Mouse (Mus musculus): Measurements from ENCODE around the gene Pmis2. TPM values are rescaled to one million over a fixed set of nuclear protein-coding genes. Genes with fewer than 3 reads are reported as not detected.

Gene Pmis2
- not detected in 2 replicates for polyA plus RNA-seq (2012; rRNA removed)

GRCm38 (mm10) chr7:30671480-30671879 lies at the start of gene Pmis2:
Gene Pmis2 (minus strand): TSS chr7:30671605.

GRCm38 (mm10) chr7:30711942-30712341 lies 40.5 kb upstream of the Pmis2 start, which contains the start of gene Atp4a:
Gene Atp4a (plus strand): TSS chr7:30712209.

GRCm38 (mm10) chr7:30698589-30698988 lies 27.2 kb upstream of the Pmis2 start, which contains the start of gene 2200002J24Rik:
Gene 2200002J24Rik (plus strand): TSS chr7:30698926.

GRCm38 (mm10) chr7:30664529-30665200 lies 6.7 kb downstream of the Pmis2 start, which contains the start of gene Haus5:
Gene Haus5 (minus strand): TSS chr7:30664994.

GRCm38 (mm10) chr7:30649591-30650540 lies 21.5 kb downstream of the Pmis2 start, which contains the start of gene Rbm42:
Gene Rbm42 (minus strand): TSS chr7:30650317.

GRCm38 (mm10) chr7:30635752-30636151 lies 35.7 kb downstream of the Pmis2 start, which contains the start of gene Etv2:
Gene Etv2 (minus strand): TSS chr7:30635852.

GRCm38 (mm10) chr7:30625530-30626384 lies 45.6 kb downstream of the Pmis2 start, which contains the start of gene Cox6b1:
Gene Cox6b1 (minus strand): TSS chr7:30626151.

Other genes starting within 250 kb of the Pmis2 start
- 7.8 and 8.1 TPM in 2 replicates for gene Nfkbid, start 249.9 kb downstream of the Pmis2 start, polyA plus RNA-seq (2012; rRNA removed)
- 49.6 and 52.2 TPM in 2 replicates for gene Aplp1, start 226.1 kb downstream of the Pmis2 start, polyA plus RNA-seq (2012; rRNA removed)
- gene Kirrel2, start 213.9 kb downstream of the Pmis2 start, polyA plus RNA-seq (2012; rRNA removed): 0.35 and 0.52 TPM in 2 replicates
- 0.03 and 0.80 TPM in 2 replicates for gene Nphs1, start 213.3 kb downstream of the Pmis2 start, polyA plus RNA-seq (2012; rRNA removed)
- gene Prodh2, start 178.0 kb downstream of the Pmis2 start, polyA plus RNA-seq (2012; rRNA removed): not detected in 2 replicates
- gene Arhgap33, start 136.5 kb downstream of the Pmis2 start, polyA plus RNA-seq (2012; rRNA removed): 17.3 and 18.3 TPM in 2 replicates
- 80.2 and 99.4 TPM in 2 replicates for gene Hspb6, start 119.4 kb downstream of the Pmis2 start, polyA plus RNA-seq (2012; rRNA removed)
- gene Proser3, start 119.3 kb downstream of the Pmis2 start, polyA plus RNA-seq (2012; rRNA removed): 8.5 TPM in 2 replicates
- gene Lin37, start 111.8 kb downstream of the Pmis2 start, polyA plus RNA-seq (2012; rRNA removed): 32.0 and 32.4 TPM in 2 replicates
- 40.8 and 56.2 TPM in 2 replicates for gene U2af1l4, start 108.3 kb downstream of the Pmis2 start, polyA plus RNA-seq (2012; rRNA removed)
- 1.2 and 1.4 TPM in 2 replicates for gene Gm49396, start 108.3 kb downstream of the Pmis2 start, polyA plus RNA-seq (2012; rRNA removed)
- 109 and 156 TPM in 2 replicates for gene Psenen, start 108.0 kb downstream of the Pmis2 start, polyA plus RNA-seq (2012; rRNA removed)
- gene Igflr1, start 106.2 kb downstream of the Pmis2 start, polyA plus RNA-seq (2012; rRNA removed): 7.7 and 8.8 TPM in 2 replicates
- gene Kmt2b, start 82.9 kb downstream of the Pmis2 start, polyA plus RNA-seq (2012; rRNA removed): 46.0 and 47.1 TPM in 2 replicates
- 5.3 and 6.6 TPM in 2 replicates for gene Zbtb32, start 72.7 kb downstream of the Pmis2 start, polyA plus RNA-seq (2012; rRNA removed)
- 24.9 and 37.7 TPM in 2 replicates for gene Upk1a, start 58.8 kb downstream of the Pmis2 start, polyA plus RNA-seq (2012; rRNA removed)
- gene Cox6b1, start 45.5 kb downstream of the Pmis2 start, polyA plus RNA-seq (2012; rRNA removed): 423 and 473 TPM in 2 replicates
- not detected in 2 replicates for gene Etv2, start 35.8 kb downstream of the Pmis2 start, polyA plus RNA-seq (2012; rRNA removed)
- 82.7 and 93.1 TPM in 2 replicates for gene Rbm42, start 21.3 kb downstream of the Pmis2 start, polyA plus RNA-seq (2012; rRNA removed)
- gene Haus5, start 6.6 kb downstream of the Pmis2 start, polyA plus RNA-seq (2012; rRNA removed): 7.2 and 8.7 TPM in 2 replicates
- 0.91 and 1.2 TPM in 2 replicates for gene 2200002J24Rik, start 27.3 kb upstream of the Pmis2 start, polyA plus RNA-seq (2012; rRNA removed)
- 0.51 and 0.90 TPM in 2 replicates for gene Atp4a, start 40.6 kb upstream of the Pmis2 start, polyA plus RNA-seq (2012; rRNA removed)
- gene Tmem147, start 57.9 kb upstream of the Pmis2 start, polyA plus RNA-seq (2012; rRNA removed): 158 and 172 TPM in 2 replicates
- gene Gapdhs, start 72.1 kb upstream of the Pmis2 start, polyA plus RNA-seq (2012; rRNA removed): not detected in 2 replicates
- 1.2 and 1.8 TPM in 2 replicates for gene Sbsn, start 79.9 kb upstream of the Pmis2 start, polyA plus RNA-seq (2012; rRNA removed)
- 3.6 and 5.1 TPM in 2 replicates for gene Dmkn, start 92.2 kb upstream of the Pmis2 start, polyA plus RNA-seq (2012; rRNA removed)
- gene Krtdap, start 116.3 kb upstream of the Pmis2 start, polyA plus RNA-seq (2012; rRNA removed): not detected in 2 replicates
- gene Ffar2, start 152.2 kb upstream of the Pmis2 start, polyA plus RNA-seq (2012; rRNA removed): 65.9 and 69.4 TPM in 2 replicates
- gene Ffar3, start 184.6 kb upstream of the Pmis2 start, polyA plus RNA-seq (2012; rRNA removed): 1.6 and 3.7 TPM in 2 replicates
- 0.62 and 0.66 TPM in 2 replicates for gene Ffar1, start 190.0 kb upstream of the Pmis2 start, polyA plus RNA-seq (2012; rRNA removed)
- 3.6 and 5.0 TPM in 2 replicates for gene Cd22, start 208.7 kb upstream of the Pmis2 start, polyA plus RNA-seq (2012; rRNA removed)
- gene Mag, start 243.3 kb upstream of the Pmis2 start, polyA plus RNA-seq (2012; rRNA removed): 0.63 and 0.67 TPM in 2 replicates

Measured in colon, adult 2 months (tissue).